Mouse (Mus musculus) retina, postnatal 7 days (tissue): ENCODE data around the gene Lpp.

Experiments used
- DNase-seq: peaks from one replicate; pipeline ENCODE4 v3.0.0-alpha.2; 2012; ENCODE audit warnings: low read depth, low spot score

Lpp gene

GRCm38 (mm10) chr16:24915470-24915869 is 522.2 kb downstream of the Lpp start:
- DNase-seq: no peak

GRCm38 (mm10) chr16:24919349-24920012 is 526.2 kb downstream of the Lpp start:
- DNase-seq: no peak

GRCm38 (mm10) chr16:24930070-24930469 is 536.8 kb downstream of the Lpp start:
- DNase-seq: no peak

GRCm38 (mm10) chr16:24930621-24931020 is 537.3 kb downstream of the Lpp start:
- no peak for DNase-seq

GRCm38 (mm10) chr16:24932816-24933215 is 539.5 kb downstream of the Lpp start:
- DNase-seq: no peak

- no peak for DNase-seq
Measured at GRCm38 (mm10) chr16:24933691-24934090, 540.4 kb downstream of the Lpp start.

GRCm38 (mm10) chr16:24941306-24942160 is 548.2 kb downstream of the Lpp start:
- DNase-seq: no peak

- no peak for DNase-seq
Measured at GRCm38 (mm10) chr16:24943486-24944261, 550.4 kb downstream of the Lpp start.

- DNase-seq: no peak
Measured at GRCm38 (mm10) chr16:24946356-24946755, 553.0 kb downstream of the Lpp start.

- DNase-seq: no peak
Measured at GRCm38 (mm10) chr16:24947485-24947884, 554.2 kb downstream of the Lpp start.

GRCm38 (mm10) chr16:24948091-24948690 is 554.9 kb downstream of the Lpp start:
- no peak for DNase-seq

GRCm38 (mm10) chr16:24949265-24949664 is 556.0 kb downstream of the Lpp start:
- DNase-seq: no peak

- DNase-seq: no peak
Measured at GRCm38 (mm10) chr16:24950112-24950743, 556.9 kb downstream of the Lpp start.

- DNase-seq: no peak
Measured at GRCm38 (mm10) chr16:24951909-24952308, 558.6 kb downstream of the Lpp start.

GRCm38 (mm10) chr16:24955054-24955453 is 561.7 kb downstream of the Lpp start:
- DNase-seq: no peak

- no peak for DNase-seq
Measured at GRCm38 (mm10) chr16:24958661-24959060, 565.4 kb downstream of the Lpp start.

GRCm38 (mm10) chr16:24960901-24961806 is 567.8 kb downstream of the Lpp start:
- no peak for DNase-seq

GRCm38 (mm10) chr16:24964311-24964710 is 571.0 kb downstream of the Lpp start:
- DNase-seq: no peak

GRCm38 (mm10) chr16:24965091-24965490 is 571.8 kb downstream of the Lpp start:
- no peak for DNase-seq

- no peak for DNase-seq
Measured at GRCm38 (mm10) chr16:24966460-24966859, 573.2 kb downstream of the Lpp start.
